Mouse (Mus musculus) lung, postnatal 14 days (tissue): ENCODE results near the gene Nanp.

Experiments used
- DNase-seq: peaks from one replicate; pipeline ENCODE4 v3.0.0; 2021

The Nanp gene

DNA sequence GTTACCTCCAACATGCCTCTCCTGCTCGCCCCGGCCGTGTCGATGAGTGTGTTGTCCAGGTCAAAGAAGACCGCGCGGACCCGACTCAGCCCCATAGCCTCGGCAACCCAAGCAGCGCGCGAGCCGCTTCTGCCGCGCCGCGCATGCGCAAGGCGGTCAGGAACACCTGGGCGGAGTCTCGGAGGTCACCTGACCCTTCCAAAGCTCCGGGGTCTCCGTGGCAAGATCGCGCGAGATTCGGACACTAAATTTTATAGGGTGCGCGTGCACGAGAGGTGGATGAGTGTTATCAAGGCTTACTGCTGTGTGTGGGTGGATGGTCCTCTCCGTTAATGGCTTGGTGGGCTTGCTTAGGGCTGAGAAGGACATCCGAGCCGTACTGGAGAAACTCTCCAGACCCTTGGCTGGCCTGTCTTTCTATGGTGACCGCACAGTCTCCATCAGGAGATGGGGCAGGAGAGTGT, at the start of gene Nanp, which contains the start of gene Ninl:
Nanp (minus strand) TSS at position 167 of the 464 bp plus-strand sequence.
Ninl (minus strand) TSS at position 151 of the 464 bp plus-strand sequence.
- DNase-seq = peak; percentile 95

DNA sequence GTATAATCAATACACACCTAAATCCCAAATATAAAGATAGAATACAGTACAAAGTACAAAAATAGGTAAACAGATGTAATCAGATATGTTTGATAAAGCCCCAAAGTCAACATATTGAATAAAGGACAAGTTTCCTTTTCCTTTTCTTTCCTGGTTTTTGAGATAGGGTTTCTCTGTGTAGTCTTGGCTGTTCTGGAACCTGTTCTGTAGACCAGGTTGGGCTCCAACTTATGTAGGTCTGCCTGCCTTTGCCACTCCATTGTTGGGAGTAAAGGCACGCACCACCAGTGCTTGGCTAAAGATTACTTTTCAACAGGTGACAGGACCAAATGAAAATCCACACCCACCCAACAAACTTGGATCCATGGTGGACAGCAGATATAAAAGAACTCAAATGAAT, 17.4 kb upstream of the Nanp start:
- no peak for DNase-seq

DNA sequence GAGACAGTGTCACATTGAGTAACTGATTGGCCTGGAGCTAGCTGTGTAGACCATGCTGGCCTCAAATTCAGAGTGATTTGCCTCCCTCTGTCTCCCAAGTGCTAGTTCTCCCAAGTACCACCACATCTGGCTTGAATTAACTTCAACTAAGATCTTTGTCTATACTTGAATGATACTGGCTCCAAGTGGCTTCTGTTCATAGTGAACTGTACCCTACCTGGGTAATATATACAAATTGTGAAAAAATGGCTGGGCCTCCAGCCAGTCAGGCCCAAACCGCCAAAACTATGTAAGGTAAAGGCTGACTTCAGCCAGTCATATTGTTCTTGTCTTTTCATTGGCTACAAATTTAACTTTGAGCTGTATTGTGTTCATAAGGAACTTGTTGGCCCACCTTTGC, 1.2 kb upstream of the Nanp start:
- DNase-seq = no peak

DNA sequence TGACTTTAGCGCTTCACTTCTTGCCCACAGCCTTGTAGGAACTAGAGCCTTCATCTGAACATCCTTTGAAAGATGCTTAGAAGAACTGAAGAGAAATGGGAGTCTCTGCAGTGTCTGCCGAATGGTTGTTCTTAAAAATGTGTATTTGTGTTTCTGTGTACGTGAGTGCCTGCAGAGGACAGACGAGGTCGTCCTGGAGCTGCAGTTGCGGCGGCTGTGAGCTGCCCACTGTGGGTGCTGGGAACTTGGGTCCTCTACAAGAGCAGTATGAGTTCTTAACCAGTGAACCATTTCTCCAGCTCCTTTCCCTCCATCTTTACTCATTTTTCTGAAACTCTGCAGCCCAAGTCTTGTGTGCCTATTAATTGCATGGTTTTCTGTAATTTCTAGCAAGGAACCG, 528 bp upstream of the Nanp start:
- no peak for DNase-seq

DNA sequence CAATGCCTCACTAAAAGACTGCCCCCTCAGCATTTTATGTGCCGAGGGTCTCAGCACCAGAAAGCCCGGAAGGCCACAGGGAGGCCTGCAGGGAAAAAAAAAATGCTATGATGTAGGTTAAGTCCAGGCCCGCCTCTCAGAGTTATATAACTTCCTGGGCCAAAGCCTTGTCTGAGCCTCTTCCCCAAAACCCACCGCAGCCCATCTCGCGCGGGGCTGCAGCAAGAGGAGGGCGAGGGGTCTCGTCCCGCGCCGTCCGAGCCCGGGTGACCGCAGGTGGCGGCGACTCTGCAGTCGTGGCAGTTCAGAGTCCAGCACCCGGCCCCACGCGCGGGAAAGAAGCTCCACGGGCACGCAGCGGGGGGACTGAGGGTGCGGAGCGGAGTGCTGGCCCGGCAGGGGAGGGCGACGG, 381 bp downstream of the Nanp start:
- no peak for DNase-seq

- no peak for DNase-seq
Measured at GRCm38 (mm10) chr2:151037876-151038552, 1.2 kb downstream of the Nanp start.

DNA sequence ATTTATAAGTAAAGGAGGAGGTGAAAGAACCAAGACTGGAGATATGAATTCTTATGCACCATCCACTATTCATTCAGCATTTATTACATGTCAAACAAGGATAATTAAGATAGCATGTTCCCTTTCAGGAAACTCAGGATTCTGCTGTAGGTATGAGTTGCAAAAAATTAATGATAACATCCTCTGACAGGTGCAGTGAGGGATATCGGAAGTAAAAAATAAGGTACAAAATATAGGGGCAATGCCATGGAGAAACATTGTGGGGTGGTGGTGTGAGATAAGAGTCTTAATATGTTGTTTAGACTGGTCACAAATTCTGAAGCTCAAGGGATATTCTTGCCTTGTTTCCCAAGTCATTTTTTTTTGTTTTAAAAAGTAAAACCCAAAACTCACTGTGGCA, 1.9 kb downstream of the Nanp start:
- no peak for DNase-seq

GRCm38 (mm10) chr2:151036721-151037120, 2.5 kb downstream of the Nanp start:
- DNase-seq = no peak

DNA sequence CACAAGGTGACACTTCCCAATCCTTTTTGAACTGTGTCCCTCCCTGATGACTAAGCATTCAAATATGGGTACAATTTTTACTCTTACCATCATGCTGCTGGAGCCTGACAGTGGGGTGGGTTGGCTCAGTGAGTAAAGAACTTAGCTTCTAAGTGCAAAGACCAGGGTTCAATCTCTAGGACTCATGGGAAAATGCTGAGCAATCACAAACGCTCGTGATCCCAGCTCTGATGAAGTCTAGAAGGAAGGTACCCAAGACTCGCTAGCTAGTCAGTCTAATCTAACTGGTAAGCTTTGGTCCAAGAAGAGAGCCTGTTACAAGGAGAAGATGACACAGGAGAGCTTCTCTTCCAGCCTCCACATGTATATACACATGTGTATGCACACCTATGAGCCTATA, 4.8 kb downstream of the Nanp start:
- no peak for DNase-seq

DNA sequence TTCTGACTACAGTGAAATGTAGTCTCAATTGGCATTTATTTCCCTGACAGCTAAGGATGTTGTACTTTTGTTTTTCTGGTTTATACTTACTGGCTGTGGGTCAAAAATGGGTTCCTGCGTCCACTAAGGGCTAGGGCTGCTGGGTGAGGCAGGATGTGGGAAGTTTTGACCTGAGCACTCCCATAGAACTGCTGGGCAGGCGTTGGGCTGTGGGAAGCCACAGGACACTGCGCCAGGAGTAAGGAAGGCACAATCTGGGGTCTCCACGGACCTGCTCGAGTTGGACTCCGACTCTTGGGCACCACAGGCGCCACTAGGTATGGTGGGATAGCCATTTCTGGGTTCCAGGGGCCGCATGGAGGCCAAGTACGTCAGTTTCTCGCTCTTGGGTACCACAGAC, 18.0 kb downstream of the Nanp start:
- no peak for DNase-seq

DNA sequence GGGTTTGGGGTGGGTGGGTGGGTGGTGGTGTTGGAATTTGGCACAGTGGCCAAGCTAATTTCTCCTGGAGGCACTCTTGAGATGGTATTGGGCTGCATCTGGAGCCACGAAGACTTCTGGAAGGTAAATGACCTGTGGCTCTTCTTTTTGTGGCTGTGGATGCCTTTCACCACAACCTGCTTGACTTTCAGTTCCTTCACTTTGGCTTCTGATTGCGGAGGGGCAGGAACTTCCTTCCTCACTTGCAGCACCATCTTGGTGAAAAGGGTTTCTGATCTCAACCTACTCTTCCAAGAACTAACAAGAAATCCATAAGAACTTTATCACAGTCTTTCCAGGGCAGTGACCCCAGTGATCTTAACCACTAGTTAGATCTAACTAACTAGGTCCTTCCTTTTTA, 23.9 kb downstream of the Nanp start:
- DNase-seq = no peak

DNA sequence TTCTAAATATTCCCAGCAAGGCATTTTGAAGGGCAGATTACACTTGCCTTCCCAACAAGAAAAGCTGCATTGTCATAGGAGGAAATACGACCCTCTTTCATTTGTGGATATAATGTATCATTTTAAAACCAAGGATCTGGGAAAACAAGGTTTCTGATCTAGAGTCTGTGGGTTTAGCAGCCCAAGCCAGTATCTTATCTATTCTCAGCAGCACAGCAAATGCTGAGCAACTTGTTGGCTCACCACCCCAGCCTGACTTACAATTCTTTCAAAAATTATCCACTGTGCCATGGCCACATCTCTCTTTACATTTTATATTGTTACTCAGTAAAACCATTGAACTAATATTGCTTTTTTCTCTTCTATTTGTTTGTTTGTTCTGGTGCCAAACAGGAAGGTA, 27.9 kb downstream of the Nanp start:
- no peak for DNase-seq

DNA sequence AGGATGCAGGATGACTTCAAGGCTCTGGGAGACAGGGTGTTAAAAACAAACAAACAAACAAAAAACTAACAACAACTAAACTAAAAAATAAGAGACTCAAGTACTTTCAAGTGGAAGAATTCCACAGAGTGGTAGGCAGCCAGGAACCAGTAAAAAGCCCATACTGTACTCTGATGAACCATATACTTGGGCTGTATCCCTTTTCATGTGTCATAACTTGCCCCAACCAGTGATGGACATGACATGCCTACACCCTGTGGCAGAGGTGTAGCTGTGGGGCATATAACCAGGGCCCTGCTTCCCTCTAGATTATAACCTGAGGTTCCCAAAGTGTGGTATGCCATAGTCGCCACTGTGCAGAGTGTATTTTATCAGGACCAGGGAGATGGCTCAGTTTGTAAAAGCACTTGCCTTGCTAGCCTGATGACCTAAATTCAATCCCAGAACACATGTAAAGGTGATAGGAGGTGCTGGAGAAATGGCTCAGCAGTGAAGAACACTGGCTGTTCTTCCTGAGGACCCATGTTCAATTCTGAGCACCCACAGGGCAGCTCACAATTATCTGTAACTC, 29.6 kb downstream of the Nanp start:
- no peak for DNase-seq

DNA sequence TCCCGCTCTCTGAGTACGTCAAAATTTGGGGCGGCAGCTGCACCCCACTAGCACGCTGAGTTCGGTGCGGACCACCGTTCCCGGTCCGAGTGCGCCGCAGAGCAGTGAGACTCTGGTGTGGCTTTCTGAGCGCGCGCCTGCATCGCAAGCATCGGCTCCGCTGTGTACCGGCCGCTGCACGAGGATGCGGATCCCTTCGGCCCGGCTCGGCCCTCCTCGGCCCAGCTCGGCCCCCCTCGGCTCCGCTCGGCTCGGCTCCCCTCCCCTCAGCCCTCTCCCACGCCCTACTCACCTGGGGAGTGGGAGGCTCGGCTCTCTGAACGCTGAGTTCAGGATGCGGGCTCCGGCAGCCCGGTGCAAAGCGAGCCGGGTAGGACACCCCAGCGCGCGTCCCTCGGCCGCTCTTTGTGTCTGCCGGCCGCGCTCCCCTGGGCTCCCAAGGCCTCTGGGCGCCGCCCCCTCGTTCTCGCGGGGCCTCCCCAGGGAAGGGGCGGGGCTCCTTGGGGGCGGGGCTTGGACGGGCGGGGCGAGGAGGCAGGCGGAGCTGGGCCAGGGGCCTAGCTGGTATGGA, 30.2 kb downstream of the Nanp start:
- peak; percentile 64 for DNase-seq

DNA sequence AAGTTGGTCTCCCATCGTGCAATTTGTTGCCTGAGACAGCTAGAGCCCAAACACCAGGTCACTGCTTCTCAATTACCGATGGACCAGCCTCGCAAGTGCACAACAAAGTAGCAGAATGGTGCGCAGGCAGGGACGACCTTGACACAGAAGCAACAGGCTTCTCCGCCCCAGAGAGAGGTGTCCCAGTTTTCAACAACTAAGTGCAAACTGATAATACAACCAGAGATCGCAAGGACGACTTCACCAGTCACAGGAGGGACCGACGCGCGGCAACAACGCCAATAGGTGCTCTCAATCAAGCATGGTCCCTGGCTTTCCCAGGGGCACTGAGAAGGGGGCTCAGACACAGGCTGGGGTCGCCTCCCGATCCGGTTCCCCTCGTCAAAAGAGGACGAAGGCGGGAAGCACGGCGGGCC, 30.7 kb downstream of the Nanp start:
- DNase-seq = no peak

DNA sequence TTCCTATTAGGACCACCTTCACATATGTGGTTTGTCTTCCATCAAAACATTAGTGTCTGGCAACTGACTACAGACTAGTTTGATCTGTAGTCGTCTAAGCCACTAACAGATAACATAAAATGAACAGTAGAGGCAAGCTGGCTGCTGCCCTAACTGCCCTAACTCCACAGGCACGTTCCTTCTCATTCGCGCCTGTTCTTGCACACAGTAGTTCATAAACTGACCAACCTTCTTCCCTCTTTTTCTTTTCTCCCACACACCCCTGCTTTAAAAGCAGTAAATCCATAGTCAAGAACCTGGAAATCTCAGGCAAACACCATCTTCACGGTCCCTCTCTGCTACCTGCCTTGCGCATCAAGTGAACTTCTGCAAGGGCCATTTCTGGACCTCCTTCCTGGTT, 31.2 kb downstream of the Nanp start:
- DNase-seq = no peak

- DNase-seq = no peak
Measured at GRCm38 (mm10) chr2:151006281-151006945, 32.8 kb downstream of the Nanp start.

- DNase-seq = no peak
Measured at GRCm38 (mm10) chr2:151004390-151004789, 34.8 kb downstream of the Nanp start.

- no peak for DNase-seq
Measured at GRCm38 (mm10) chr2:151003796-151004195, 35.4 kb downstream of the Nanp start.

GRCm38 (mm10) chr2:151001619-151002175, 37.5 kb downstream of the Nanp start:
- DNase-seq = no peak

- peak; percentile 55 for DNase-seq
Measured at GRCm38 (mm10) chr2:151000402-151001178, 38.6 kb downstream of the Nanp start.

- no peak for DNase-seq
Measured at GRCm38 (mm10) chr2:150999021-150999420, 40.2 kb downstream of the Nanp start.

DNA sequence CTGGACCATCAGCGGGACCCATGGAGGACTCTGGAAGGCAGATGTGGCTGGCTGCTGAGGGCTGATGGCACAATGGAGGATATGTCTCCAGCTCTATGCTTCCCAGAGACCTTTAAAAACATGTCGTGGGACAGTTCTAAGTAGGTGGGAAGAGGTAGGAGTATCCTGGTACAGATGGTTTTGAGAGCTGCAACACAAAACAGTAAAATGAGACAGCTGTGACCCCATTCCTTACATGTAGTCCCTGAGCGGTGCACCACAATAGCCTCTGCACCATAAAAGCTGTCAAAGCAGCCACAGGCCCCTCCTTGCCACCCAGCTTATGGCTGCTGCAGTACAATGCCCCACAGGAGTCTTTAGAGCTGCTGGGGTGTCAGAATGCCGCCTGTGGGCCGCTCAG, 41.6 kb downstream of the Nanp start:
- no peak for DNase-seq
